Mouse (Mus musculus) erythroblast, embryonic 14.5 days (primary cell): ENCODE measurements around the gene Crb2. TPM values are rescaled to one million over a fixed set of nuclear protein-coding genes. Genes with fewer than 3 reads are reported as not detected.

Experiments
- H3K27me3 ChIP-seq: 2 replicates; pipeline ENCODE4 v1.6.1; 2012; ENCODE audit warnings: inconsistent platforms; ENCODE audit not compliant: control insufficient read depth
- H3K36me3 ChIP-seq: 2 replicates; pipeline ENCODE4 v1.6.1; 2012; ENCODE audit warnings: mild to moderate bottlenecking, inconsistent platforms; ENCODE audit not compliant: control insufficient read depth
- H3K4me1 ChIP-seq: 2 replicates; pipeline ENCODE4 v1.6.1; 2012; ENCODE audit warnings: inconsistent platforms; ENCODE audit not compliant: control insufficient read depth
- H3K4me3 ChIP-seq: replicated peaks from 2 replicates; pipeline ENCODE3; 2012; ENCODE audit warnings: moderate library complexity, mild to moderate bottlenecking, inconsistent platforms
- H3K9me3 ChIP-seq: 2 replicates; pipeline ENCODE4 v1.6.1; 2012; ENCODE audit warnings: low read length, inconsistent platforms, mixed read lengths; ENCODE audit not compliant: control insufficient read depth
- GATA1 ChIP-seq: IDR thresholded peaks from 2 replicates; pipeline ENCODE4 v1.6.1; 2012; ENCODE audit warnings: low read length, inconsistent platforms, mixed read lengths
- TAL1 ChIP-seq: IDR thresholded peaks from 3 replicates; pipeline ENCODE4 v1.6.1; 2012; ENCODE audit warnings: low read length, inconsistent platforms, mixed read lengths
- polyA plus RNA-seq: library from polyadenylated mRNA; stranded (reverse); fragments of >175 nt; gene quantifications from 2 replicates; pipeline ENCODE4 v1.2.3, GENCODE M21; 2012

The Crb2 gene
- polyA plus RNA-seq, 1 experiment, result not detected

DNA sequence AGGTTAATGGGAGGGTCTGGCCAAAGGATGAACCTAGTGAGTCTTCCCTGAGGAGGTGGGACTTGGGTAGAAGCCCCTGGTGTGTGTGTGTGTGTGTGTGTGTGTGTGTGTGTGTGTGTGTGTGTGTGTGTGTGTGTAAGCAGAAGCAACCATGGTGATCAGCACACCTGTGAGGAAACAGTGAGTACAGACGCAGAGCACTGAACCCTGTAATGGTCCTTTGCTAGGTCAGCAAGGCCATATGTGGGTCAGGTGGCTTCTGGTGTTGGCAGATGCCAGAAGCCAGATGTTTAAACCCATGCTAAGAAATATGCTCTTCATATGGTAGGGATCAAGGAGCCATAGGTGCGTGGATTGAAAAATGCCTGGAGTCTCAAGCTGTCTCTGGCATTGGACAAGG, 11.5 kb upstream of the Crb2 start:
- no peaks in the 10 kb centered on the region for H3K36me3 ChIP-seq
- TF ChIP-seq GATA1 (no peak), TAL1 (no peak)
- no peaks in the 10 kb centered on the region for H3K4me1 ChIP-seq
- H3K27me3 ChIP-seq, result peaks cover 15% of the 10 kb centered on the region
- H3K4me3 ChIP-seq, result no peak overlapping the region
- no peaks in the 10 kb centered on the region for H3K9me3 ChIP-seq

DNA sequence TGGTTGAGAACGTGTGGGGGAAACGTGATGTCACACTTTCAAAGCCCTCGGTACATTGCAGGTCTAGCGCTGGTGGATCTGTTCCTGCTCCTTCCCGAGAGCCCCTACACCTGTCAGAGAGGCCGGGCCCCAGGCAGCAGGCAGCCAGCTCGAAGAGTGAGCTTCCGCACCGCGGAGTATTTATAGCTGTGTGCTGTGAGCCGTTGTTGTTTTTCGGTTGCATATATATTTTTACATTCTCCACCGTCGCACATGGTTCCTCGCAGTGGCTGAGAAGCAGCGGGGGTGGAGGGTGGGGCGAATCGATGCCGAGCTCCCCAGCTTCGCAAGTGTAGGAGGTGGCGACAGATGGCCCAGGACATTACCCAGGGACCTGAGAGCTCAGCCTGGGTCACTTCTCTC, 11.0 kb upstream of the Crb2 start:
- H3K27me3 ChIP-seq, result peaks cover 15% of the 10 kb centered on the region
- H3K4me1 ChIP-seq, result no peaks in the 10 kb centered on the region
- TF ChIP-seq TAL1 (no peak), GATA1 (no peak)
- no peaks in the 10 kb centered on the region for H3K36me3 ChIP-seq
- H3K9me3 ChIP-seq, result no peaks in the 10 kb centered on the region
- no peak overlapping the region for H3K4me3 ChIP-seq

DNA sequence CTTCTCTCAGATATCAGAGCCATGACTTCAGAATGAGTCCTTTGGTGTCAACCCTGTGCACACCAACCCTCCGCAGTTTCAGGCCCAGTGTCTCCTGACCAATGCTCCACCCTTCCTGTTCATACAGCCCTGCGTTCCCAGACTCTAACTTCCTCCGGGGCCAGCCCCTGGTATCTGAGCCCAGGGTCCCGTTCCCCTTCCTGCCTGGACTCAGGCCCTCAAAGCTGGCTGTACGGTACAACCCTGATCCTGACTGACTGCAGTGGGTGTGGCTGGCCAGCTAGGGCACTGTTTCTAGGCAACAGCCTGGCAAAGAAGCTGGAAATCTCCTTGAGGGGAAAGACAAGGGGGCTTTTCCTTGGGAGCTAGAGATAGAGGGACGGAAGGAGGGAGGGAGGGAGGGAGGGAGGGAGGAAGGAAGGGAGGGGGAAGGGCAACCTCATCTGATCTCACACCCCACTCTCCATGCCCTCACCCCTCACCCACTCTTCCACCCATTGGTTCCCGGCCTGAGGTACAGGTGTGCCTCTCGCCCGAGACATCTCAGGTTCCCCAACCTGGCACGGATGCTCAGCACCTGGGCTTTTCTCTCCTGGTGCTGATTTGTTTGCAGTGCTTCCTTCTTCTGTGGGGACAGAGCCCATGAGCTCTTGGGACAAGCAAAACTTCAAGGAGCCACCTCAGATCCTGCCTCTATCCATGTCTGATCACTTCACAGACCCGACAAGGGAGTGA, 9.9 kb upstream of the Crb2 start:
- Histone ChIP-seq H3K4me3 (no peak overlapping the region), H3K9me3 (no peaks in the 10 kb centered on the region), H3K4me1 (peaks cover 2% of the 10 kb centered on the region), H3K36me3 (no peaks in the 10 kb centered on the region), H3K27me3 (peaks cover 15% of the 10 kb centered on the region)
- TF ChIP-seq TAL1 (no peak), GATA1 (no peak)

DNA sequence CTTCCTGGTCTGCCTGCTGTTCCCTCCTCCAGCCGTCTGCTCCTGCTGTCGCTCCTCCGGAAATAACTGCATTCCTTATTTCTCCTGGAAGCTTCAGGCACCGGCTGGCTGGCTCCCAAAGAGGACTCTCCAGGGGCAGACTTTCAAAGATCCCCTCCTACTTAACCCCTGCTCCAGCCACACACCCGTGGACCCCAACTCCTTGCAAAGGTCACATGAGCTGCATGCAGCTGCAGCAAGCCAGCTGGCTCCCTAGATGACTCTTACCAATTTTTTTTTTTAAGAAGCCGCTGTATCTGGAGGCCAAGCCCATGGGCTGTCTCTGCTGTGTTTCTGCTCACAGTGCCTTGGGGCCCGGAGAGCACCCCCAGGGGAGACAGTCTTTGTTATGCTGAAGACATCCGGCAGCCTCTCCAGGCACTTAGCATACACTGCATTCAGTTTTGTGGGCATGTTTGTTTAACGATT, 8.9 kb upstream of the Crb2 start:
- H3K27me3 ChIP-seq, result peaks cover 15% of the 10 kb centered on the region
- no peak overlapping the region for H3K4me3 ChIP-seq
- TF ChIP-seq TAL1 (no peak), GATA1 (no peak)
- H3K9me3 ChIP-seq, result no peaks in the 10 kb centered on the region
- peaks cover 9% of the 10 kb centered on the region for H3K4me1 ChIP-seq
- H3K36me3 ChIP-seq, result no peaks in the 10 kb centered on the region

DNA sequence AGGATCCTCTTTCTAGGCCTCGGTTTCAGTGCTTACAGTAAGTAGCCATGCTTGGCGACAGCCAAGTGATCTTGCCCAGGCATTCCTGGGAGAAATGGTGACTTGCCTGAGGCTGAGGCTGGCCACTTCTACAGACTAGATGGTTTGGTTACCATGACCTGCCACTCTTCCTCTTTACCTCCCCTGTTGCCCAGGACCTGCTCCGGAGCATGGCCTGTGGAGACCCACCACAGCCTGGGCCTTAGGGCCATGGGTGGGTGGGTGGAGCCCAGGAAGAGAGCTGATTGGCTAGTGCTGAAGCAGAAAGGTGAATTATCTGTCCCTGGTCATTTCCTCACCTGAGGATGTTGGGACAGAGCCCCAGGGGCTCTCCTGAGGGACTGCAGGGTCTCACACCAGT, 8.3 kb upstream of the Crb2 start:
- H3K4me3 ChIP-seq, result no peak overlapping the region
- peaks cover 9% of the 10 kb centered on the region for H3K4me1 ChIP-seq
- TF ChIP-seq TAL1, result no peak
- no peak for TF ChIP-seq GATA1
- H3K9me3 ChIP-seq, result no peaks in the 10 kb centered on the region
- peaks cover 15% of the 10 kb centered on the region for H3K27me3 ChIP-seq
- H3K36me3 ChIP-seq, result no peaks in the 10 kb centered on the region

DNA sequence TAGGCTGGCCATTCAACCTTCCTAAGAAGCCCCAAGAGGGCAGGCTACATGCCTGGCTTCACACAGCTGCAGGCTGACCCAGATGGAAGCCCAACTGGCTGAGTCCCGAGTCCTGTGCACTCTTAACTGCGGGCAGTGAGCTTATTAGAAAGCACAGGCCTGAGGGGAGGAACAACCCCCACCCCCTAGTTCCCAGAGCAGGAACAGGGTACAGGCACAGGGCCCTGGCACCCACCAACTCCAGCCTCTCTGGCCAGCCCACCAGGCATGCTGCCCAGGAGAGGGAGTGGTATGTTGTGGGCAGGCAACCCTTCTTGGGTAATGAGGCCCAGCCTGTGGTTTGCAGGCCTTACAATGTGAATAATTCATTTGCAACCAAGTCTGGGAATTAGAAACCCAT, 7.1 kb upstream of the Crb2 start:
- Histone ChIP-seq H3K4me1 (peaks cover 9% of the 10 kb centered on the region), H3K36me3 (no peaks in the 10 kb centered on the region), H3K9me3 (no peaks in the 10 kb centered on the region), H3K4me3 (no peak overlapping the region), H3K27me3 (peaks cover 22% of the 10 kb centered on the region)
- TF ChIP-seq GATA1, result no peak
- TF ChIP-seq TAL1, result no peak

DNA sequence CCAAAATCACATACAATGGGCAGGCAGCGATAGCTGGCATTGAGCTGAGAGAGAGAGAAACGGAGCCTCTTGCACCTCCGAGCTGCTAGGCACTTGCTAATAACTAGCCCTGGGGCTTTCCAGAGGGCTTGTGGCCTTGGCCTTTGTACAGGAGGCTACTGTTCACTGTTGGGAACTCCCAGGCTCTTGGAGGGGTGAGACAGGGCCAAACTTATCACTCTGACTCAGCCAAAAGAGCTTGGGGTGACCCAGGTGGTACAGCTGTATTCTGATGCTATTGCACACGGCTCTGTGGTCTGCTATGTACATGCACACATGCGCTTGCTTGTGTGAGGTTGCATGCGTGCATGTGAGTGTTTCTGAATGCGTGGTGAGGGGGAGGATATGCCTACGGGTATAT, 6.3 kb upstream of the Crb2 start:
- Histone ChIP-seq H3K9me3 (no peaks in the 10 kb centered on the region), H3K4me3 (no peak overlapping the region), H3K27me3 (peaks cover 26% of the 10 kb centered on the region), H3K4me1 (peaks cover 9% of the 10 kb centered on the region), H3K36me3 (no peaks in the 10 kb centered on the region)
- TF ChIP-seq TAL1, result no peak

DNA sequence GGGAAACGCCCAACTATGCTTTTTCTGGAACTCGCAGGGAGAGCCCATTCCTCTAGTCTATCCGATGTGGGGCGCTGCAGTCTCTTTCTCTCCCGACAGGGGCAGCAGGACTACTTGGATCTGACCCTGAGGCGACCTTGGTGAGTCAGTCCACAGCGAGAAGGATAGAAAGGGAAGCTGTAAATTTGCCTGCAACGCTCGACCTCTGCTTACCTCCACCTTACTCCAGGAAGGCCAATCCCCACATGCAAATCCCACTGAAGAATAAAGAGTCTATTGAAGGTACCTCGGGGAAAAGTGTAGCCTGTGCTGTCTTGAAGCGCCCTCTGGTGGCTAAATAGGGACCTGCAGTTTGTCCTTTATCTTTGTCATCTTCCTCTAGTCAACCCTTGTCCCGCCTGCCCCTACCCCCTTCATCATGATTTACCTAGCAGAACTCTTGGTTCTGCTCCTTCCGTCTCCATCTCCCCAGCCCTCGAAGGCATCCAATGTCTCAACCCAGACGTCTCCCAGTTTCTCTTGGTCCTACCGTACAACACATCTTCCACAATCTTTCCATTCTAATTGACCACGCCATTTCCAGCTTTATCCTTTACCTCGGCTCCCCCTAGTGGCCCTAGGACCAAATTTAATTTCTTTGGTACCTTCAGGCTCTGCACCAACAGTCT, 4.3 kb upstream of the Crb2 start:
- peak overlapping the region; percentile 56 for H3K4me3 ChIP-seq
- H3K9me3 ChIP-seq, result no peaks in the 10 kb centered on the region
- peaks cover 18% of the 10 kb centered on the region for H3K4me1 ChIP-seq
- TF ChIP-seq TAL1 (no peak), GATA1 (peak; percentile 61)
- H3K36me3 ChIP-seq, result no peaks in the 10 kb centered on the region
- H3K27me3 ChIP-seq, result peaks cover 30% of the 10 kb centered on the region

DNA sequence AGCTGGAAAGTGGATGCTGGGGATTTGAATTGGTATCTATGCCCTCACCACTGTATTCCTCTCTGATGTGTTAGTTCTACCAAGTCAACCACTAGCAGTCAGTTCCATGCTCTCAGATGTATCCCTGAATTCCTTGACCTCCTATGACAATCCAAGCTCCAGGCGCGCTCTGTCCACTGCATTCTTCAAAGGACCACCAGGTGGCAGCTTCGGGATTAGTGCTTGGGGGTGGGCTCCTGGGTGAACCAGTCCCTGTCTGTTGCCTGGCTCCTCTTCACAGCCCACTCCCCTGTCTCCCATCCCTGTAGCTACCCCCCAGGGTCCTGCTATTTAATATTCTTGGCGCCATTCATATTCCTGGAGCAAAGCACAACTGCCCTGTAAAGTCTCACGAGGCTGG, 1.5 kb upstream of the Crb2 start:
- H3K9me3 ChIP-seq, result no peaks in the 10 kb centered on the region
- H3K4me3 ChIP-seq, result no peak overlapping the region
- H3K4me1 ChIP-seq, result peaks cover 25% of the 10 kb centered on the region
- H3K36me3 ChIP-seq, result no peaks in the 10 kb centered on the region
- TF ChIP-seq TAL1 (no peak), GATA1 (no peak)
- peaks cover 44% of the 10 kb centered on the region for H3K27me3 ChIP-seq
